Mouse (Mus musculus) heart, embryonic 14.5 days (tissue): ENCODE results near the gene Cuedc2. TPM values are rescaled to one million over a fixed set of nuclear protein-coding genes. Genes with fewer than 3 reads are reported as not detected.

Experiments used
- ATAC-seq: fragments of 200-750 bp; cut with Nextera tagmentation; 2 replicates; pipeline ENCODE4 v1.8.0; 2017; ENCODE audit warnings: low read depth, moderate TSS enrichment; ENCODE audit not compliant: insufficient number of reproducible peaks, insufficient read depth, low FRiP score
- H3K27ac ChIP-seq, 2 experiments: fragments of 200-500 bp in 1 of 2; fragments of 300-500 bp in 1 of 2; sonication (generic) in 1 of 2; replicated peaks in 1 of 2; 2 replicates each; pipeline ENCODE4 v1.5.1; 2012 to 2014; ENCODE audit warnings: low read depth in 2 of 2, low read length in 2 of 2, control low read depth in 1 of 2, mild to moderate bottlenecking in 1 of 2, mixed read lengths in 1 of 2; ENCODE audit not compliant: control insufficient read depth in 1 of 2, insufficient read depth in 1 of 2
- H3K27me3 ChIP-seq: fragments of 300-500 bp; sonication (generic); 2 replicates; pipeline ENCODE4 v1.6.1; 2014; ENCODE audit warnings: mild to moderate bottlenecking, low read length, control low read depth; ENCODE audit not compliant: control insufficient read depth, insufficient read depth
- H3K36me3 ChIP-seq: fragments of 300-500 bp; sonication (generic); 2 replicates; pipeline ENCODE4 v1.6.1; 2014; ENCODE audit warnings: mild to moderate bottlenecking, control low read depth, low read length, mixed read lengths; ENCODE audit not compliant: control insufficient read depth, insufficient read depth
- H3K4me1 ChIP-seq, 2 experiments: fragments of 200-500 bp in 1 of 2; fragments of 300-500 bp in 1 of 2; sonication (generic) in 1 of 2; 2 replicates each; pipeline ENCODE4 v1.6.1; 2012 to 2014; ENCODE audit warnings: low read length in 2 of 2, control low read depth in 1 of 2, mixed read lengths in 1 of 2; ENCODE audit not compliant: control insufficient read depth in 2 of 2, insufficient read depth in 2 of 2
- H3K4me2 ChIP-seq: fragments of 300-500 bp; sonication (generic); 2 replicates; pipeline ENCODE4 v1.6.1; 2014; ENCODE audit warnings: mild to moderate bottlenecking, low read length
- H3K4me3 ChIP-seq, 2 experiments: fragments of 200-500 bp in 1 of 2; fragments of 300-500 bp in 1 of 2; sonication (generic) in 1 of 2; 2 replicates each; pipeline ENCODE4 v1.5.1; 2012 to 2014; ENCODE audit warnings: low read length in 2 of 2, mild to moderate bottlenecking in 2 of 2, control low read depth in 1 of 2, low read depth in 1 of 2, moderate library complexity in 1 of 2; ENCODE audit not compliant: control insufficient read depth in 1 of 2, insufficient read depth in 1 of 2
- H3K9ac ChIP-seq: fragments of 300-500 bp; sonication (generic); 2 replicates; pipeline ENCODE4 v1.6.1; 2014; ENCODE audit warnings: mild to moderate bottlenecking, low read length
- H3K9me3 ChIP-seq: fragments of 300-500 bp; sonication (generic); 2 replicates; pipeline ENCODE4 v1.6.1; 2016; ENCODE audit warnings: low read length, control low read depth; ENCODE audit not compliant: control insufficient read depth
- WGBS: fragments of 180-500 bp; shearing (Covaris S2); extraction: QIAGEN DNeasy Blood & Tissue Kit; methylation state at CpG from one replicate; pipeline ENCODE4 v1.1.7; 2014; 5-methylcytosine and 5-hydroxymethylcytosine counted together
- polyA plus RNA-seq: library from polyadenylated mRNA; unstranded; fragments of >200 nt; fragmentation: Nextera tagmentation; extraction: Ambion mirVana; gene quantifications from 2 replicates; pipeline ENCODE4 v1.2.1, GENCODE M21; 2014

Cuedc2 gene
- polyA plus RNA-seq, 1 experiment from 2014 or later, result 125 TPM

DNA sequence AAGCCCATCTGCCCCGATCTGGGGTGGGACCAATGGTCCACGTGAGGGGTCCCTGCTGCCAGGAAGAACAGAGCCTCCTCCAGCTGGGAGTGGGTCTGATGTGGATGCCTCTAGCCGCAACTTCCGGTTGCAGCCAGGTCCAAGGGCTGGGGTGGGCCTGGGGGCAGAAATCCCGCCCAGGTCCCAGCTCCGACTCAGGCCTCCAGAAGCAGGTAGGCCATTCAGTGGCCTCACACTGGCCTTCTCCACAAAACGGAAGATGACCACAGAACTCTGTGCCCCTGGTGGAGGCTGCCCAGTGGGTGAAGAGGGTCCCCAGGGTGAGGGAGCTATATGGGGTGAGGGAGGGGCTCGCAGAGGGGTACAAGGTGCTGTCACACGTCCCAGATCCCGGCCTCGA is 14.1 kb downstream of the Cuedc2 start:
- no peak overlapping the region for H3K27ac ChIP-seq
- no peaks in the 10 kb centered on the region for H3K9me3 ChIP-seq
- no peak overlapping the region for H3K4me3 ChIP-seq
- H3K9ac ChIP-seq, result no peak overlapping the region
- no peak overlapping the region for H3K4me2 ChIP-seq
- WGBS, result 59% methylated on average over 11 of the region's 11 CpGs
- H3K4me1 ChIP-seq, result peaks cover 7 to 14% of the 10 kb centered on the region in 2 experiments
- H3K27me3 ChIP-seq, result peaks cover 83% of the 10 kb centered on the region
- no peaks in the 10 kb centered on the region for H3K36me3 ChIP-seq
- ATAC-seq, result no peak

DNA sequence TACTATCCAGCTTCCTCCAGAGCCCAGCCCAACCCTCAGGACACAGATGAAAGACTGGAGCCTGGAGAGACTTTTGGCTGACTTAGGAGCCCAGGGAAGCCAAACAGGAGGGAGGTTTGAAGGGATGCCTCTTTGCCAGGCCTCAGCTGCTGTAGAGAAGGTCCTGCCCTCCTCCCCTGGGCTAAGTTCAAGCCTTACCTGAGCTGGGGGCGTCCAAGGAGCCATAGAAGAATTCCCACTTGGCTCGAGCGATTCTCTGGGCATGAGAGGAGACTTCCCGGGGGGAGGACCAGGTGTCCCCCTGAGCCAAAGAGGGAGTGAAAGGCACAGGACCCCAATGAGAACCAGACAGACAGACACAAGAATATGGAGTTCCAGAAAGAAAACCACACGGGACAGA is 14.8 kb downstream of the Cuedc2 start:
- Histone ChIP-seq H3K9ac (no peak overlapping the region), H3K27me3 (peaks cover 89% of the 10 kb centered on the region), H3K4me3 (no peak overlapping the region), H3K9me3 (no peaks in the 10 kb centered on the region), H3K4me2 (no peak overlapping the region), H3K27ac (no peak overlapping the region), H3K36me3 (no peaks in the 10 kb centered on the region), H3K4me1 (peaks cover 8 to 13% of the 10 kb centered on the region in 2 experiments; a peak in 3 of 4 replicates)
- WGBS, result 57% methylated on average over 5 of the region's 5 CpGs
- ATAC-seq, result no peak

- H3K9ac ChIP-seq, result no peak overlapping the region
- H3K36me3 ChIP-seq, result no peaks in the 10 kb centered on the region
- no peak overlapping the region for H3K4me2 ChIP-seq
- ATAC-seq, result no peak
- H3K4me1 ChIP-seq, result peaks cover 8 to 13% of the 10 kb centered on the region in 2 experiments
- H3K27ac ChIP-seq, result no peak overlapping the region
- no peak overlapping the region for H3K4me3 ChIP-seq
- H3K9me3 ChIP-seq, result no peaks in the 10 kb centered on the region
- H3K27me3 ChIP-seq, result peaks cover 96% of the 10 kb centered on the region
- 68% methylated on average over 13 of the region's 13 CpGs for WGBS
These were observed 15.4 kb downstream of the Cuedc2 start for GRCm38 (mm10) chr19:46322996-46323572.

GRCm38 (mm10) chr19:46322144-46322995 is 16.1 kb downstream of the Cuedc2 start:
- Histone ChIP-seq H3K4me1 (peaks cover 8 to 14% of the 10 kb centered on the region in 2 experiments), H3K4me2 (no peak overlapping the region), H3K4me3 (no peak overlapping the region), H3K36me3 (no peaks in the 10 kb centered on the region), H3K27me3 (peaks cover 100% of the 10 kb centered on the region), H3K9me3 (no peaks in the 10 kb centered on the region), H3K27ac (no peak overlapping the region), H3K9ac (no peak overlapping the region)
- no peak for ATAC-seq
- WGBS, result 52% methylated on average over 11 of the region's 11 CpGs

- H3K4me2 ChIP-seq, result no peak overlapping the region
- WGBS, result 35% methylated on average over 6 of the region's 6 CpGs
- peaks cover 100% of the 10 kb centered on the region for H3K27me3 ChIP-seq
- H3K27ac ChIP-seq, result no peak overlapping the region
- H3K36me3 ChIP-seq, result no peaks in the 10 kb centered on the region
- H3K4me3 ChIP-seq, result no peak overlapping the region
- H3K9me3 ChIP-seq, result no peaks in the 10 kb centered on the region
- peaks cover 3 to 14% of the 10 kb centered on the region in 2 experiments for H3K4me1 ChIP-seq
- no peak for ATAC-seq
- no peak overlapping the region for H3K9ac ChIP-seq
These were observed 17.2 kb downstream of the Cuedc2 start for GRCm38 (mm10) chr19:46321101-46321943.

GRCm38 (mm10) chr19:46320076-46320785 is 18.3 kb downstream of the Cuedc2 start:
- H3K9ac ChIP-seq, result no peak overlapping the region
- ATAC-seq, result no peak
- 74% methylated on average over 8 of the region's 8 CpGs for WGBS

More at GRCm38 (mm10) chr19:46320076-46320785, 18.3 kb downstream of the Cuedc2 start:
- H3K27me3 ChIP-seq, result peaks cover 95% of the 10 kb centered on the region
- no peak overlapping the region for H3K27ac ChIP-seq
- no peaks in the 10 kb centered on the region for H3K9me3 ChIP-seq
- H3K4me1 ChIP-seq, result peaks cover 13 to 25% of the 10 kb centered on the region in 2 experiments
- no peak overlapping the region for H3K4me3 ChIP-seq
- H3K4me2 ChIP-seq, result no peak overlapping the region
- H3K36me3 ChIP-seq, result no peaks in the 10 kb centered on the region
